Comparison of ENCODE assay signal across 9 mouse cellular contexts in the genomic region with DNA sequence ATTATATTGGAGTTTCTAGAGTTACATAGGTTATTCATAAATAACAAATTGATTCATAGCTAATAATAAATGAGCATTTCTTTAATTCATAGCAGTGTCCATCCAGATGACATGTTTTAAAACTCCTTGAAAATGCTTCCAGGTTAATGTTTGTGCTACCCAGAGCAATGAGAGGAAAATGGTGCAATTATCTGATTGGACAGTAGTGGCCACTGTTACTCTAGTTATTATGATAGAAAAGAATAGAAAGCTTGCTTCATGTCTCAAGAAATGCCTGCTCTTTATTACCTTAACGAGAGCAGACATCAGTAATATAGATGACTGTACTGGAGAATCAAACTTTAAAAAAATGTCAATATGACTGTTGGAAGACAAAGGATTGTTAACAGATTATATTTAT.
A peak's percentile ranks its signal among the peaks of the same experiment; 100 is the strongest.
DNase-seq lines count a peak whose midpoint lies in the region; ATAC-seq lines count a peak whose summit lies in the region.
"Had no signal": no experiment of that assay in that cellular context is flagged by ENCODE, and none has a peak within 500 bp of the region (broad histone marks: within the 10 kb centered on the region; RNA-seq: fewer than 3 reads in every experiment).

No protein-coding gene starts in this region.

- DNase-seq in layer of hippocampus, adult 11-12 months (ENCODE audit: low spot score) = peak; percentile 43
- no peak for DNase-seq in layer of hippocampus, postnatal 36 days
- DNase-seq in MEL-GATA-1-ER (ENCODE audit: extremely low read depth, low read depth) = peak; percentile 8
- DNase-seq in embryo, embryonic 10 days (ENCODE audit: low spot score) = peak; percentile 35
- DNase-seq in midbrain, embryonic 14.5 days = peak; percentile 82
- no peak for DNase-seq in ovary, postnatal 14 days (ENCODE audit: low spot score)
- no peak for DNase-seq in spleen, adult 18-20 months
- DNase-seq in kidney, adult 11 months = no peak

- no peaks in the 10 kb centered on the region for H3K9me3 ChIP-seq in midbrain, embryonic 14.5 days (ENCODE audit: control insufficient read depth, low read length)
- H3K9me3 ChIP-seq: limb, embryonic 13.5 days had no signal

- 24% methylated on average over 1 of the region's 1 CpGs for WGBS in midbrain, embryonic 14.5 days

- no peaks in the 10 kb centered on the region for H3K36me3 ChIP-seq in midbrain, embryonic 14.5 days (ENCODE audit: control insufficient read depth, insufficient read depth, low read length)
- H3K36me3 ChIP-seq: limb, embryonic 13.5 days had no signal

- H3K27me3 ChIP-seq in midbrain, embryonic 14.5 days (ENCODE audit: control insufficient read depth, insufficient read depth, low read length) = no peaks in the 10 kb centered on the region
- H3K27me3 ChIP-seq: limb, embryonic 13.5 days had no signal

- no peaks in the 10 kb centered on the region for H3K4me1 ChIP-seq in midbrain, embryonic 14.5 days (ENCODE audit: control insufficient read depth, insufficient read depth, low read length)
- H3K4me1 ChIP-seq: limb, embryonic 13.5 days had no signal

- no peak overlapping the region for H3K9ac ChIP-seq in midbrain, embryonic 14.5 days (replicated peaks; ENCODE audit: low read length)
- H3K9ac ChIP-seq: limb, embryonic 13.5 days had no signal

- no peak overlapping the region for H3K4me2 ChIP-seq in midbrain, embryonic 14.5 days (ENCODE audit: low read length)
- H3K4me2 ChIP-seq: limb, embryonic 13.5 days had no signal

- H3K4me3 ChIP-seq in midbrain, embryonic 14.5 days (replicated peaks; ENCODE audit: low read depth, low read length) = no peak overlapping the region
- H3K4me3 ChIP-seq: limb, embryonic 13.5 days had no signal

- H3K27ac ChIP-seq in midbrain, embryonic 14.5 days (replicated peaks; ENCODE audit: low read depth, low read length) = no peak overlapping the region
- H3K27ac ChIP-seq: limb, embryonic 13.5 days had no signal

- ATAC-seq in midbrain, embryonic 14.5 days (ENCODE audit: low FRiP score, low TSS enrichment) = peak; percentile 69; the same call in 1 of the 2 replicates

Comparison
In these comparisons a context has a peak if more than half of its experiments do, and no peak if none do; other contexts are left out.
1. DNase-seq: peak in layer of hippocampus, adult 11-12 months (single experiment), MEL-GATA-1-ER (single experiment), embryo, embryonic 10 days (single experiment) and midbrain, embryonic 14.5 days (single experiment); none in layer of hippocampus, postnatal 36 days (0 of 2), ovary, postnatal 14 days (single experiment), spleen, adult 18-20 months (0 of 2) and kidney, adult 11 months (single experiment).